ENCODE assay signal across 8 mouse cellular contexts in genomic region chr4:10873549-10873919, GRCm38 (mm10). TPM values are rescaled to one million over a fixed set of nuclear protein-coding genes. Genes with fewer than 3 reads are reported as not detected.
A peak's percentile ranks its signal among the peaks of the same experiment; 100 is the strongest.
DNase-seq lines count a peak whose midpoint lies in the region; ATAC-seq and TF ChIP-seq lines count a peak whose summit lies in the region.

No protein-coding gene starts in this region.

- DNase-seq in left cerebral cortex, adult 2 months (ENCODE audit: extremely low spot score in 1 of 2, low spot score in 2 of 2), result peak in 1 of 2 experiments; percentile 26
- DNase-seq in left cerebral cortex, postnatal 14 days (ENCODE audit: low spot score in 2 of 2), result no peak
- DNase-seq in c-Kit-positive CD71-positive TER-119-positive erythroid progenitor cells, embryonic 14.5 days (ENCODE audit: low spot score), result peak; percentile 51
- peak; percentile 58 for DNase-seq in gastrocnemius, adult 2 months
- peak; percentile 61 for DNase-seq in testis, postnatal 10 days (ENCODE audit: low spot score)
- no peak for DNase-seq in thymus, postnatal 0 days (ENCODE audit: low spot score)
- no peak for DNase-seq in ovary, postnatal 10 days (ENCODE audit: low spot score)

- WGBS in liver, embryonic 15.5 days (ENCODE audit: insufficient replicate concordance), result 3% methylated on average over 8 of the region's 8 CpGs

- no peak for TF ChIP-seq CTCF in left cerebral cortex, adult 2 months (IDR thresholded peaks at IDR 0.05)
- TF ChIP-seq CTCF in gastrocnemius, adult 2 months (IDR thresholded peaks at IDR 0.05), result no peak

- intact Hi-C loops in left cerebral cortex, adult 2 months (cut with DNase I), result no loop called here
- intact Hi-C loops in left cerebral cortex, postnatal 14 days (cut with DNase I), result no loop called here
- intact Hi-C loops in gastrocnemius, adult 2 months (cut with DNase I), result no loop called here

- peak overlapping the region; percentile 95 for H3K9ac ChIP-seq in liver, embryonic 15.5 days

- ATAC-seq in liver, embryonic 15.5 days (ENCODE audit: insufficient read depth), result peak; percentile 35; the same call in 1 of the 2 replicates

- no peaks in the 10 kb centered on the region for H3K36me3 ChIP-seq in liver, embryonic 15.5 days (replicated peaks)

- H3K4me2 ChIP-seq in liver, embryonic 15.5 days, result peak overlapping the region; percentile 86

- 0 out of 2 replicates have a peak overlapping the region, but pooled peaks have one; percentile 28 for H3K27ac ChIP-seq in left cerebral cortex, adult 2 months
- peak overlapping the region; percentile 97 for H3K27ac ChIP-seq in gastrocnemius, adult 2 months
- peak overlapping the region; percentile 97 for H3K27ac ChIP-seq in liver, embryonic 15.5 days (replicated peaks)

- peaks cover 29% of the 10 kb centered on the region for H3K4me1 ChIP-seq in liver, embryonic 15.5 days (replicated peaks)

- H3K9me3 ChIP-seq in liver, embryonic 15.5 days (replicated peaks), result no peaks in the 10 kb centered on the region

- H3K27me3 ChIP-seq in liver, embryonic 15.5 days, result no peaks in the 10 kb centered on the region

- peak overlapping the region; percentile 95 for H3K4me3 ChIP-seq in left cerebral cortex, adult 2 months
- H3K4me3 ChIP-seq in gastrocnemius, adult 2 months, result peak overlapping the region; percentile 85
- peak overlapping the region; percentile 99 for H3K4me3 ChIP-seq in liver, embryonic 15.5 days (replicated peaks)

RNA-seq across cellular contexts. Expression of gene 2610301B20Rik, which starts 0.8 kb away (rescaled TPM):
- 10 to 100 TPM; 31.6 to 37.1 TPM for total RNA-seq in left cerebral cortex, adult 2 months (2021)
- 10 to 100 TPM; 24.7 to 25.7 TPM for total RNA-seq in left cerebral cortex, postnatal 14 days (2021)
- total RNA-seq in gastrocnemius, adult 2 months (2021), result 1 to 10 TPM; 3.2 to 3.6 TPM
- polyA plus RNA-seq in liver, embryonic 15.5 days (2015; fragmentation: Nextera tagmentation; extraction: Ambion mirVana), result 7.1 and 9.7 TPM in 2 replicates
- 19.7 and 20.3 TPM in 2 replicates for polyA plus RNA-seq in thymus, postnatal 0 days (2015; fragmentation: Nextera tagmentation; extraction: Ambion mirVana)

Comparison
In these comparisons a context has a peak if more than half of its experiments do, and no peak if none do; other contexts are left out.
1. DNase-seq: peak in c-Kit-positive CD71-positive TER-119-positive erythroid progenitor cells, embryonic 14.5 days (single experiment), gastrocnemius, adult 2 months (single experiment) and testis, postnatal 10 days (single experiment); none in left cerebral cortex, postnatal 14 days (0 of 2), thymus, postnatal 0 days (single experiment) and ovary, postnatal 10 days (single experiment).
2. H3K27ac ChIP-seq: peak in every context shown above with its lines; median percentile 97 in gastrocnemius, adult 2 months; 97 in liver, embryonic 15.5 days; 28 in left cerebral cortex, adult 2 months.
3. RNA of gene 2610301B20Rik, which starts 0.8 kb away (total RNA-seq): 31.6 to 37.1 TPM in left cerebral cortex, adult 2 months and 24.7 to 25.7 TPM in left cerebral cortex, postnatal 14 days; 3.2 to 3.6 TPM in gastrocnemius, adult 2 months; every median in the first group is over 4 times any median in the second.
4. Peak in every context shown above with its lines, with median percentiles within 50 percentile points of each other: H3K4me3 ChIP-seq.